Mouse (Mus musculus) ovary, postnatal 10 days (tissue): ENCODE data around the gene Bloc1s1.

ENCODE experiments used
- DNase-seq: peaks from one replicate; pipeline ENCODE4 v3.0.0; 2022; ENCODE audit warnings: low spot score

Gene Bloc1s1

GRCm38 (mm10) chr10:128931441-128931840 is 7.6 kb upstream of the Bloc1s1 start:
- no peak for DNase-seq

DNA sequence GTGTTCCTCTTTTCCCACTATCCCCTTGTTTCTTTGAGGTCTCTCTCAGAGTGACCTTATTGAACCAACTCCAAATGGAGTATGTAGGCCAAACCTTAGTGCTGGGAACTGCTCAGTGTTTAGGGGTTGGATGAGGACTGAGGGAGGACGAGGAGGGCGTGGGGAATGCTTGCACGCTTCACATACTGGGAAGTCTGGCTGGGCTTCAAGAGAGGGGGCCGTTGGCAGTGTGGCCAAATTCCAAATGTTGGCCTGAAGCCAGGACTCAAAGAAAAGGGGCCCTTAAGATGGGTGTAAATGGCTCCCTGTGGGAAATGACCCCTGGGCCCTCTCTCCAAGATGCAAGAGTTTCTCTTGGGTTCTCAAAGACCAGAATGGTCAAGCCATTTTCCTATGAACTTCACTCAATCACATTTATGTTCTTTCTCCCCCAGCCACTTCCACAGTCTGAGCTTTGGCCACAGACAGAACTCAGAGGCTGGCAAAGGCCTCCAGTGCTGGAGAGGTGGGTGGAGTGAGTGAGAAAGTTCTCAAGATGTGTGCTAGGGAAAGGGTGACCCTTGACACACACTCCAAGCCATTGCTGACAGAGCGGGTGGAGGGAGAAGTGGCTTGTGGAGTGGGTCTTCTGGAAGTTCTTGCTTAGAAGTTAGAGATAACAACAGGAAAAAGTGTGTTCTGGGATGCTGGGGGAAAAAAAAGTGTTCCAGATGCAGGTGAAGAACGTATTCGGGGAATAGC is 6.0 kb upstream of the Bloc1s1 start:
- DNase-seq: no peak

DNA sequence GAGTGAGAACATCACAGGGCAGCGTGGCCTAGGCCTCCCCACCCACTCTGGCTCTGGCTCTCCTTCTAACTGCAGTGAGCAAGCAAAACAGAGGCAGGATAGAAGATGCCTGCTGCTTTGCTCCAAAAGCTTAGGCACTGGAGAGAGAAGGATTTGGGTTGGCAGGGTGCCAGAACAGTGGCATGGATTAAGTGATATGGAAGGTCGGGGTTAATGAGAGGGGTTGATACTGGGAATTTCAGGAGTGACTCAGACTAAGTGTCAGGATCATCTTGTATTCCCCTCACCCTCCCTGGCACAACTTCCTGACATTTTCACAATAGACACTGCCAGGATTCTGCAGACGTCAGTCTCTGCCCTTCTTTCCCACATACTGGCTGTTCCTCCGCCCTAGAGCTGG is 4.5 kb upstream of the Bloc1s1 start:
- no peak for DNase-seq

- DNase-seq: peak; percentile 90
Observed at GRCm38 (mm10) chr10:128923013-128923691, 683 bp downstream of the Bloc1s1 start.

DNA sequence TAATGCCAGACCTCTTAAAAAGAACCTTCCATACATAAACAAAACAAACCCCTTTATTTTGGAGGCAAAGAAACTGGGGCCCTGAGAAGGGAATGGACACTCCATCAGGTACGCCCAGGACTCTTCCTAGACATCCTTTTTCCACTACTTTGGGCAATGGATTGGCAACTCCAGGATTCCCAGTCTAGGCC is 1.1 kb downstream of the Bloc1s1 start, which contains the start of gene Rdh5:
TSS of gene Rdh5 (minus strand) at position 67 of the 191 bp plus-strand sequence.
- no peak for DNase-seq

DNA sequence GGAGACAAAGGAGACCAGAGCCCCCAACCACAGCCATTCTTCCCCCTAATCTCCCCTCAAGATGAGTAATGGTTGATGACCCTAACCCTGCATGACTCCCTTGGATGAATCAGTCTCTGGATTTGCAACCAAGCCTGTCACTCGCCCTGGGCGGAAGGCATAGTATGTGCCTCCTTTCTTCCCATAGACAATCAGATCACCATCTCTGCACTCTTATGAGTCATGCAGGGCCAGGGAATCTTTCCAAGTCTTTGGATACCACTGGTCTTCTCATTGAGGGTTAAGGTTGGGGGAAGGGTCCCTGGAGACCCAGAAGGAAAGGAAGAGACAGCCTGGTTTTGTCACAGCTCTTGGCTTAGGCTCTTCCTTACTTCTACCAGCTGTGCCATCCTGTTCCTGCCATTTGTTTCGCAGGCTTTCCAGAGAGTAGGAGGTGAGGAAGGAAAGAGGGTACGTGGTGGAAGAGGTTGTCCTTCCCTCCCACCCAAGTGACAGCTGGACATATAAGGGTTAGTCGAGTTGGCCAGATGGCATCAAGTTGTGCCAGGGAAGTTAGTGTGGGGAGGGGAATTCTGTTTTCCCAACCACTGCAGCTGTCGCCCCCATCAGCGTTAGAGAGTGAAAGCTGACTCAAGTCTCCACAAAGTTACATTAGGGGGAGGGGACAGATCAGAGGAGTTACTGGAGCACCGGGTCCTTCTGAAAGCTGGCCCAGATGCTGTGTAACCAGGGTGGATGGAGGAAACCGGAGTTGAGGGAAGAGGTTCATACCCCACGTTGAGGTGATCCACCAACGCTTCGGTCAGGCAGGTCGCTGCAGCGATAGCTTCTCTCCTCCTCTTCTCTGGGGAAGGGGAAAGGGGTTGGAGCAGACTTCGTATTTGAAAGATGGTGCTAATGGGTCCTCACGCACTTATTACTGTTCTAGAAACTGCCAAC is 1.7 kb downstream of the Bloc1s1 start:
- DNase-seq: no peak

GRCm38 (mm10) chr10:128921251-128921650 is 2.6 kb downstream of the Bloc1s1 start:
- no peak for DNase-seq

DNA sequence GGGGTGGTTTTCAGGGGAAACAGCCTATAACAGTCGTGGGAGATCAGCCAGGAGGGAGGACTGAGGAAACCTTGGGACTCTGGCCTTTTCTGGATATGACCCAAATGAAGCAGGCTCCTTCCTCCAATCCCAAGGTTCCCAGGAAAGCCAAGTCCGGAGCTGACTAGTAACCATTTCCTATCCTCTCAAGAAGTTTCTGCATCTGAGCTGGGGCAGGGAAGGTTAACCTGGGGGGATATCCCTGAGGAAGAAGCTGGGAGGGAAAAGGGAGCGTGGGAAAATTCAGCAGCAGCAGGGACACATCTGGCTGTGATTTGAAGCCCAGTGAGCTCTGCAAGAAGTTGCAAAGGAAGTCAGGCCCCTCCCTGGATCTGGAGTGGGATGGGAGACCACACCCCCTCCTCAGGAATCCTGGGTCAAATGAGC is 3.1 kb downstream of the Bloc1s1 start:
- DNase-seq: no peak

DNA sequence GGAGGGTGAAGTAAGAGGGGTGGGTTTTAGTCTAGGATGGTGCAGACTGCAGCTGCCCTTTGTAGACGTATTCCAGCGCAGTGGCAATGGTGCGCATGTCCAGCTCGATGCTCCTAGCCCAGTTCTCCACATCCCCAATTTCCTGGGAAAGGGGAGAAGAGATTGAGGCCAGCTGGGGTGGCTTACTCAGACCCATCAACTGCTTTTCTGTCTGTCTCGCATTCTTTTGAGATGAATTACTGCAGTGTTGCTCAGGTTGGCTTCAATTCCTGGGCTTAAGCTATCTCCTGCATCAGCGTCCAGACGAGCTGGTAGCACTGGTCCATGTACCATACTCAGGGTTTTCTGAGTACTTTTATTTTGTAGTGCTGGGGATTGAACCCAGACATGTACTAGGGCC is 3.9 kb downstream of the Bloc1s1 start:
- DNase-seq: no peak

DNA sequence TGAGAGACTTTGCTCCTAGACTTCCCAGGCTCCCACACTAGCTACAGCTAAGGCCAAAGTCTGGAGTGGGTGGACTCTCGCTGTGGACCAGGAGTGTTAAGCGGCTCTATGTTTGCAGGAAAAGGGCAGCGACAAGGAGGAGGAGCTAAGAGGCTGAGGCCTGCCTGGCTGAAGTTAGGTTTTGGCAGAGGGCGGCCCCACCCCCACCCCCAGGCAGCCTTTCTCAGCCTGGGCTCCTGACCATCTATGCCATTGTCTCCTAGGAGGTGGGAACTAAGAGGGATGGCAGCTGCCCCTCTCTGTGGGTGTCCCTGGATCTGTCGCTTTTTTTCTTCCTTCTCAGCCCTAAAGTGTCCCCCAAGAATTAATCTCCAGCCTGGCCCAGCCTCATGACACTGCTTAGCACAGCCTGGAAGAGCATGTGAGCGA is 4.6 kb downstream of the Bloc1s1 start:
- DNase-seq: no peak

- no peak for DNase-seq
Observed at GRCm38 (mm10) chr10:128918246-128918645, 5.6 kb downstream of the Bloc1s1 start.

DNA sequence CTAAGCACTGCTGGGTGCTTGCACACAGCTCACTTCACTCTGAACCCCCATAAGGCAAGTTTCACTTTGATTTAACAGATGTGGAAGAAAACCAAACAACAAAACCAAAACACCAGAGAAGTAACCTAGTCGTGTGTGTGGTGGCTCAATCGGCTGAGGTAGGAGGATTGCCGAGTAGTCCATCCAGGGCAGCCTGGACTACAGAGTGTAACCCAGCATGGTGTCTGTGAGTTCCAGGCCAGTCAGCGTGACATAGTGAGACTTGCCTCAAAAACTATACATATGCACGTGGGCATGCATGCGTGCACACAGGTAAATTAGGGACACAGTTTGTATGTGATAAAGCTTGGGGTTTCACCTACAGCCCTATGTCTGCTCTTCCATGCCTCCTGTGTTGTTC is 6.4 kb downstream of the Bloc1s1 start:
- DNase-seq: no peak

GRCm38 (mm10) chr10:128916665-128917064 is 7.2 kb downstream of the Bloc1s1 start:
- no peak for DNase-seq

- DNase-seq: no peak
Observed at GRCm38 (mm10) chr10:128915550-128915949, 8.3 kb downstream of the Bloc1s1 start.

DNA sequence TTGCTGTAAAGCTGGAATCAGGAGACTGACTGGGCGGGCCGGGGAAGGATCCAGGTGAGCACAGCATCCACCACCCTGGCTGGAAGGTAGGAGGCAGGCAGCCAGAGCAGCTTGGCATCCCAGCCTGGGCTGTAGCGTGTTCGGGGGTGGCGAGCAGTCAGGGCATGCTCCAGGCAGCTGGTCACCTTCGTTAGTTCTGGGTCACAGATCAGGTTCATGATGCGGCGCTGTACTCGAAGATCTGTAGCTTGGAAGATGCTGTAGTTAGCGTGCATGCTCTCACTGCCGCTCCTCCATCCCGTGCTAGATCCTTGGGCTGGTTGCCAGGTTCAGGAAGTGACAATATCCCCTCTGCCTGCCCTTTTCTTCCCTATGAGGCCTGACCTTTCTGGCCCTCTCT is 10.1 kb downstream of the Bloc1s1 start:
- DNase-seq: no peak

DNA sequence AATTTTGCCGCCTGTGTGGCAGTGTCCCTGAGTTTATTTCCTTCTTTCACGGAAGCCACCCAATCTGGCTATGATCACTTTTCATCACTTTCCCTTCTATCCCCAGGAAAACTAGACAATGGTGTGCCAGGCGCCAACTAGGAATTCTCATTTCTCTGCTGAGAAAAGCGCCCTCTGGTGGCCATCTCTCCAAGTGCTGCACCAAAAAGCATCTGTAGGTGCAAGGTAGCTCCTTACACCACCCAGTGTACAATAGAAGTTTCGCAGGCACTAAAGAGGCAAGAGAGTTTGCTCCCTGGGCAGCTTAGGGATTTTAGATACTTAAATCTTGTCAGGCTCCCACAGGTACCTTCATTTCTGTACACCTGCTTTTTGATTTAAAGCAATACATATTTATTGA is 10.6 kb downstream of the Bloc1s1 start:
- peak; percentile 84 for DNase-seq

DNA sequence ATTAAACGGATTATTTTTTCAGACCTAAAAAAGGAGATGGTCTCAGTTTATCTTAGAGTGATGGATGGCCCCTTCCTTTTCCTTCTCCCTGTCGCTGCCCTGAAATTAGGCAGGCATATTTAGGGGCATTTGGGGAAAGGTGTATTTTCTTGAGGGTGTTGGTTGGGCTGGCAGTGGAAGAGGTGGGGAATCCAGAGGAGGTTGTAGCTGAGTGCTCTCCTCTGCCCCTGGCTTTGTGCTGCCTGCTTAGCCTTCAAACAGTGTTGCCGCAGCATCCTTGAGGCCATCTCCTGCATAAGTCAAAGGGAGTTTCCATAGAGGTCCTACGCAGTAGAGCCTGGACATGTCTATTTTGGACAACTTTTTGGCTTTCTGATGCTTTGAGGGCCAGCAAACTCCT is 11.0 kb downstream of the Bloc1s1 start:
- no peak for DNase-seq

DNA sequence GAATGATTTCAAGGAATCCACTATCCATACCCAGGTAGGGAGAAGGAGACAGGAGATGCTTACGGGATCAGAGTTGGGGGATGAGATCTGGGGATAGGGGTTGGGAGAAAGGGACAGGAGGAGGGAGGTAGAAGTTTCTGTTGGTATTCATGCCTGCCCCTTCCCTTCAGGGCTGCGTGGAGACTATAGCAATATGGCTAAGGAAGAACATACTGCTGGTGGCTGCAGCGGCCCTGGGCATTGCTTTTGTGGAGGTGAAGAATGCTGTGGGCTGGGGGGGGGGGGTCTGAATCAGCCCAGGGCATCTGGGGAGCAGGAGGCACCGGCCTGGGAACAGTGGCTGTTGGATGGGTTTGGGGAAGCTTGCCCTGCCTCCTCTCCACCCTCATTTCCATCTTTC is 11.6 kb downstream of the Bloc1s1 start:
- DNase-seq: no peak

DNA sequence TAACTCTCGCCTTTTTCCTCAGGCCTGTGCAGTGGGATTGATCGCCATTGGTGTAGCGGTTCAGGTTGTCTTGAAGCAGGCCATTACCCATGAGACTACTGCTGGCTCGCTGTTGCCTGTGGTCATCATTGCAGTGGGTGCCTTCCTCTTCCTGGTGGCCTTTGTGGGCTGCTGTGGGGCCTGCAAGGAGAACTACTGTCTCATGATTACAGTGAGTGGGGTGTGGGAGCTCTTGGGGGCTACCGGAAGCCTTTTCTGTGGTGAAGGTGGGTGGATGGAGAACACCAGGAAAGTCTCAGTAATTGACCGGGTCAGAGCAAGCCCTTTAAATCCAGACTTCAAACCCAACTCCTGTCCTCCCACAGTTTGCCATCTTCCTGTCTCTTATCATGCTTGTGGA is 12.4 kb downstream of the Bloc1s1 start:
- DNase-seq: no peak

GRCm38 (mm10) chr10:128910066-128910841 is 13.6 kb downstream of the Bloc1s1 start:
- DNase-seq: no peak

DNA sequence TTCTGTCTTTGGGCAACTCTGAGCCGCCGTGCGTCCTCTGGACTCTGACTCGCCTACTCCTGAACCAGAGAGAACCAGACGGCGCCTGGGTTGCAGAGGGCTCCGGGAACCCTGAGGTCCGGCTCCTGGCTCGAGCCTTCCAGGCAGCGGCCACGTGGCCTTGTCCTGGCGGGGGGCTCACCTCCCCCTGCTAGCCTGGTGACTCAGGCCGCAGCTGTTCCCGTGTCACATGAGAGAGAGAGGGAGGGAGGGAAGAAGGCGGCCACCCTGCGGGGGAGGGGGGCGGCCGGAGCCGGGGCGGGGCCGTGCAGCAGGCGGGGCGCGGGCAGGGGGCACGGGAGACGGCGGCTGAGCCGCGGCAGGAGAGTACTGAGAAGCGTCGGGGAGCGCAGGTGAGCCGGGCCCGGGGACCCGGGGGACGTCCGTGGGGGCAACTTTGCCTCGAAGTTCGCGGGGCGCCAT is 14.2 kb downstream of the Bloc1s1 start:
- peak; percentile 69 for DNase-seq
